Mouse (Mus musculus): ENCODE data around the gene Mob3a.

DNA sequence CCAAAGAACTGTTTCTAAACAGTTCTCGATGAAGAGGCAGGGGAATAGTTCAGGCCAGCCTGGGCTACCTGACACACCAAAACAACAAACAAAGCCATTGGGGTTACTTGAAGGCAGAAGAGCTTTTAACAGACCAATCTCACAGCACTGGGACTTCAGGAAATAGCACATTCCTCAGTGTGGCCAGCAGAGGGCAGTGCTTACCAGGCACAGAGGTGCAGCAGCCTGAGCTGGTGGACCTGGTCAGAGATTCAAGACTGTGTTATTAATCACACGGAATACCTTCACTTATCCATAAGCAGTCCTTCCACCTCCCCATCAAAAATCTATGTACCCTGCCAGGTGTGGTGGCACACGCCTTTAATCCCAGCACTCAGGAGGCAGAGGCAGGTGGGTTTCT lies 45.6 kb upstream of the Mob3a start:
- TF ChIP-seq CTCF (IDR thresholded peaks at IDR 0.05; ENCODE audit: low read depth) = peak; percentile 99
- TF ChIP-seq EP300 (IDR thresholded peaks at IDR 0.05; ENCODE audit: low read depth) = no peak
